Mouse (Mus musculus): ENCODE measurements at regions not wholly inside any gene's neighbourhood (a gene's known extent, or its start where the extent isn't known, plus 50 kb on each side); places are given as distances from the start of the nearest gene placed in this dataset.

DNA sequence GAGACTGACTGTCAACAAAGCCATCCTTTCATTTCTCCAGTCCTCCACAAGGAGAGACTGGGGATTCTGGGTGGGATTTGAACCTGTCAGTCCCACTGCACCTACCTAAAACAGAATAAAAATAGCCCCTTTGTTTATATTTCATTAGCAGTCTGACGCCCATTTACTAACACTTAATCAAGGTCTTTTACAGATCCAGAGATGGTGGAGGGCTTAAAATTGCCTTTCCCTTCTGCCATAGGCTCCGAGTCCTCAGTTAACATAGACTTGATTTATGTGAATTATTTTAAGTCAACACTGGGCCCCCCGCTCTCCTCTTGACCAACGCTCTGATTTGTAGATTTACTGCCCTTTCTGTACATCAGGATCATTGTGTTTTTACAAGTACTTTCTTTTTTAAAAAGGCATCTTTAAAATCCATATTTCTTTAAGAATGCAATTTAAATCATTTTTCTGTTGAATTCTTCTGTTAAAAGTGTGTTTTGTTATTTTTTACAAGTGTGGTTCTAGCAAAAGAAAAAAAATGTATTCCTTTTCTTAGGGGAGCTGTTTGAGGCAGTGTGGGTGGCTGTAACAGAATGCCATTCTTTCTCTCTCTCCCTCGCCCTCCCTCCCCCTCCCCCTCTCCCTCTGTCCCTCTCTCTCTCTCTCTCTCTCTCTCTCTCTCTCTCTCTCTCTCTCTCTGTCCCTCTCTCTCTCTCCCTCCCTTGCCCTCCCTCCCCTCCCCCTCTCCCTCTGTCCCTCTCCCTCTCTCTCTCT is 946.8 kb downstream of the Galc start:
- no peak for DNase-seq

DNA sequence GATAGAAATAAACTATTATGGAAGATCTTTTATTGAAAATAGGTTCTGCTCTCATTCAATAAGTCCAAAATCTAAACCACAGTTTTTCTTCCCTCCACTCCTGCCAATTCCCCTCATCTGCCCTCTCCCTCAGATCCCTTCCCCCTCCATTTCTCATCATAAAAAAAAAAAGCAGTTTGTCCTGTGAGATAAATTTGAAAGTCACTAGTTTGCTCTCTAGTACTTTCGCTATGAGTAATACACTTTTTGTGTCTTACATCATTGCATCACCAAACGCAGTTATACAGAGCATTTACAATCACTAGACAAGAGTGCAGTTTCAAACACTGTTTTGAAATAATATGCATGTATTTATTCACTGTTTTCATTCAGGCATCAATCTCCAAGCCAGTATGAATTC is 980.5 kb downstream of the Galc start:
- DNase-seq, result no peak

DNA sequence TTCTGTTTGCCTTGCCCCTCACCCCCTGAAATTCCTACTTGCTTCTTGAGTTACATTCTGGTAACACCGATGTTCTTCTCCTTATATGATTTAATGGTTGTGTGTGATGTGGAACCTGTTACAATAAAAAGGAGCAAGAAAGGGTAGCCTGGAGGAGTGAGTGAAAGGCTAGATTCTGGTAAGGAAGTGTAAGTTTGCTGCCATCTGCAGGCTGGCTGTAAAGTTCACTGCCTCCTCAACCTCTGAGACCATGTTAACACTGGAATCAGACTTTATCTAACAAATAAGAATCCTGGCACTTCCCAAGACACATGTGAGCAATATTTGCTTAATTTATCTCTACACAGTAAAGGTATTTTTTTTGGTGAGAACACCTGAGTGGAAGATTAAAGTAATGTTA is 980.9 kb downstream of the Galc start:
- DNase-seq, result peak; percentile 0 to 11
